Mouse (Mus musculus): ENCODE data around the gene Trmt2a.

GRCm38 (mm10) chr16:18203430-18204091 is 44.9 kb upstream of the Trmt2a start:
- no peak for TF ChIP-seq CTCF (IDR thresholded peaks at IDR 0.05; ENCODE audit: low read depth, low read length)
- no peak for TF ChIP-seq POLR2AphosphoS5 (IDR thresholded peaks at IDR 0.05; ENCODE audit: insufficient replicate concordance, low read depth, low read length)
- TF ChIP-seq TAL1 (conservative IDR thresholded peaks at IDR 0.05; ENCODE audit: low read depth, low read length), result no peak
- no peak for TF ChIP-seq GATA1 (IDR thresholded peaks at IDR 0.05; ENCODE audit: borderline replicate concordance, low read length)

All from G1E (cell line).